Mouse (Mus musculus): ENCODE data around the gene Prok1. TPM values are rescaled to one million over a fixed set of nuclear protein-coding genes. Genes with fewer than 3 reads are reported as not detected.

The Prok1 gene
- 0.25 TPM in 1 of 2 replicates, not detected in the other for total RNA-seq (2017)

DNA sequence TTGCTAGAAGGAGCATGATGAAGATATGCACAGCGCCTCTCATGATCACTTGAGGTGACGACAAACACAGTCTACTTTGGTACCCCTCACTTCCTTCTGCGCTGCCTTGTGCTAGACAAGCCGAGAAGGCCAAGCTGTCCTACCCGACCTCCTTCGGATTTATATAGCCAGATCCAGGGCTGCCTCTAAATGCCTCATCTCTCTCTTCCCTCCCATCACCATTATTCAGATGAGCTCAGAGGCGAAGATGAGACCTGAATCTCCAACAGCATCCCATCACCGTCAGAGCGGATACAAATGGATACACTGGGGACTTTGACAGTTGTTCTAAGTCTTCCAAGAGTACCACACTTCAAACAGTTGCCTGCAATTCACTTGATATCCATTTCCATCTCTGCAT lies at the start of gene Prok1:
TSS of gene Prok1 (minus strand) at position 101 of the 400 bp plus-strand sequence.
- ATAC-seq (ENCODE audit: extremely low read depth, insufficient number of reproducible peaks, low FRiP score, poor library complexity, severe bottlenecking) = no peak

- ATAC-seq (ENCODE audit: extremely low read depth, insufficient number of reproducible peaks, low FRiP score, poor library complexity, severe bottlenecking) = no peak
These were observed 47.8 kb upstream of the Prok1 start for GRCm38 (mm10) chr3:107287346-107287745.

DNA sequence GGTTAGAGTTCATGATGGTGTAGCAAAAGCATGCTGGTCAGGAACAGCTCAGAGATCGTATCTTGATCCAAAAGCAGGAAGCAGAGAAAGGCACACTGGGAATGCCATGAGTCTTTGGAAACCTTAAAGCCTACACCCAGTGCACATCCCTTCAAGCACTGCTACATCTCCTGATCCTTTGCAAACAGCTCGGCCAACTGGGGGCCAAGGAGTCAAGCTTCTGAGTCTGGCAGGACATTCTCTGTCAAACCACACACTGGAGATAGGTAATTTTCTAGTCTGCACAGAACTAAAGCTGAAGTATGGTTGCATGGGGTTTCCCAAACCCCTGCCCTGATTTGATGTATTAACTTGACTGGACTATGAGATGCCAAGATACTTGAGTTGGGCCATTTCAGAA lies 46.6 kb upstream of the Prok1 start:
- ATAC-seq (ENCODE audit: extremely low read depth, insufficient number of reproducible peaks, low FRiP score, poor library complexity, severe bottlenecking) = no peak

GRCm38 (mm10) chr3:107278479-107279269 lies 39.2 kb upstream of the Prok1 start, which contains the start of gene Lamtor5:
Gene Lamtor5, plus strand, starts transcription at chr3:107278858.
- peak; percentile 85 for ATAC-seq (ENCODE audit: extremely low read depth, insufficient number of reproducible peaks, low FRiP score, poor library complexity, severe bottlenecking)

- ATAC-seq (ENCODE audit: extremely low read depth, insufficient number of reproducible peaks, low FRiP score, poor library complexity, severe bottlenecking) = no peak
These were observed 37.1 kb upstream of the Prok1 start for GRCm38 (mm10) chr3:107276626-107277025.

DNA sequence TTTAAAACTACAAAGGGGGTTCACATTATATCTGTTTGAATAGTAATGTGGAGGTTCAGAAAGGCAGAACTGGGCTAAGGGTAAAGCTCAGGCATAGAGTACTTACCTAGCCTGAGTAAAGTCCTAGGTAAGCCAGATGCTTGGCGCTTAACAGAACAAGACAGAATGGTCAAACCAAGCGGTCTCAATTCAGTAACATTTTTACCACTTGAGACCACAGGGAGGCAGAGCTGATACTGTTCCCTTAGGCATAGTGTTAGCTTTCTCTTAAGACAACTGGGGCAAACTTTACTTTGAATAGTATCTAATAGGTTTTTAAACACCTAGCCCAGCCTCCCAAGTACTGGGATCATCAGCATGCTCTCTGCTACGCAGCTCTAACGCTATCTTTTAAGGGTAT lies 36.5 kb upstream of the Prok1 start:
- ATAC-seq (ENCODE audit: extremely low read depth, insufficient number of reproducible peaks, low FRiP score, poor library complexity, severe bottlenecking) = no peak

DNA sequence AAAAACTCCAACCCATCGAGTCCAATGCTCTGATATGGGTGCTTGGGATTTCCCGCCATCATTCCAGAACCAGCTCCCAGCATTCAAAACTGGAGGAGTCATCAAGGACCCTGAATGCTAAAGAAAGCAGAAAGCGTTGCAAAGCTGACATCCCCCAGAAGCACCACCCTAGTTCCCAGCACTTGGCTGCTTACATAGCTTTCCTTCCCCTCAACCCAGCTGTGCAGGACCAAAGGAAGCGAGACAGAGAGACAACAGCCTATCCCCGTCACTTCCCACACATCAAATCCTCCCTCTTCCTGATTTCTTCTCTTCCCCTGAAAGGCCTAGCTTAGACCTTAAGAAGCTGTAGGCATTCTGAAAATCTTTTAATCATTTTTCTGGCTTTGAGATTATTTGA lies 35.8 kb upstream of the Prok1 start:
- ATAC-seq (ENCODE audit: extremely low read depth, insufficient number of reproducible peaks, low FRiP score, poor library complexity, severe bottlenecking) = no peak

- peak; percentile 79 for ATAC-seq (ENCODE audit: extremely low read depth, insufficient number of reproducible peaks, low FRiP score, poor library complexity, severe bottlenecking)
These were observed 34.3 kb upstream of the Prok1 start for GRCm38 (mm10) chr3:107273820-107274219.

- no peak for ATAC-seq (ENCODE audit: extremely low read depth, insufficient number of reproducible peaks, low FRiP score, poor library complexity, severe bottlenecking)
These were observed 32.9 kb upstream of the Prok1 start for GRCm38 (mm10) chr3:107272433-107272832.

- ATAC-seq (ENCODE audit: extremely low read depth, insufficient number of reproducible peaks, low FRiP score, poor library complexity, severe bottlenecking) = no peak
These were observed 27.4 kb upstream of the Prok1 start for GRCm38 (mm10) chr3:107266814-107267345.

GRCm38 (mm10) chr3:107261851-107262165 lies 22.3 kb upstream of the Prok1 start:
- ATAC-seq (ENCODE audit: extremely low read depth, insufficient number of reproducible peaks, low FRiP score, poor library complexity, severe bottlenecking) = no peak

DNA sequence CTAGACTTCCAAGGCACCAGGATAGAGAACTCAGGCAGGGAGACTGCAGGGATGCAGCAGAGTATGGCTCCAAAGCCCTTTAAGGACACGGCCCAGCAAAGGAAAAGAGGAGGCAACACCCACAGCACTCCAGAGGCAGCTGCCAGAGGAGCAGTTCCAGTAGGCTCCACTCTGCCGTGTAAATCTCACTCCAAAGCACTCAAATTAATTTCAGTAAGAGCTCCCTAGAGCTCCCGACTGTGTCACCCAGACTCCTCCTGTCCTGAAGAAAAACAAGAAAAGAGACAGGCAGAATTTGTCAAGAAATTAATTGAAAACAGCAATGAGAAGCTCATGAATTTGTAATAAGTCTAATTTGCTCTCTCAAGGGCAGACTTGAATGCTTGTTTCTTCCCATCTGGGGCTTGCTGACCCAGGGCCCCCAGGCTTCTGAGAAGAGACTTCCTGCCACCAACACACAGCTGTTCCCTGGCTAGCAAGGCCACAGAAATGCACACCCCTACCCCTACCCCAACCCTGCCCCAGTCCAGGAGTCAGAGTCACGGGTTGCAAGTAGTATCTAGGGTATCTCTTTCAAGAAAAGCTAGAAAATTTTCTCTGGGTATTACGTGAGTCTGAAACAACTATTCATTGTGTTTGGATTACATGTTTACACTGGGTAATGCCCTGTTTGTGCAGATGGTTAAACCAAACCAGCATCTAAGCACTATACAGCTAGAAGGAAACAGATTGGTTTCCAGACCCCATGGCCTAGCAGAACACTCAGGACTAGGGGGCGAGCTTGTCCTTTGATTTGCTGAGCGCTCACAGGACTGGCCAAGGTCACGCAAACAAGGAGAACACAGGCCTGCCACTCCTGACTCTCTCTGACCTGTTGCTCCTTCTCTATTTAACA lies 21.7 kb upstream of the Prok1 start:
- no peak for ATAC-seq (ENCODE audit: extremely low read depth, insufficient number of reproducible peaks, low FRiP score, poor library complexity, severe bottlenecking)

GRCm38 (mm10) chr3:107257924-107258323 lies 18.4 kb upstream of the Prok1 start:
- ATAC-seq (ENCODE audit: extremely low read depth, insufficient number of reproducible peaks, low FRiP score, poor library complexity, severe bottlenecking) = no peak

DNA sequence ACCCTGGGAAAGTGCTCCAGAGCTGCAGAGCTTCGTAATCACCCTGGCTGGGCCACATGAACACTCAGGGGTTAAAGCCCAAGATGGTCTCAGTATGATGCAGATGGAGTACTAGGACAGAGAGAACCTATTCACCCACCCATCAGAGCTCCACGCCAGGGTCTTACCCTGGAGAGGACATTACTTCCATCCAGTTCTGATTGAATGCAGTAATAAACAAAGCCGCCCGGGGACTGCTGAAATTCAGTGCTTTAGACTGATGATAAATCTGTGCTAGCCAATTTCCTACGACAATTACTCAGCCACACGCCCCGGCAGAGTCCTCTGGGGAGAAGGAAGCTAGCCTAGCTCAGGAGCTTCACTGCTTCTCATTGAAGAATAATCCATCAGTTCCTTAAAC lies 17.2 kb upstream of the Prok1 start:
- ATAC-seq (ENCODE audit: extremely low read depth, insufficient number of reproducible peaks, low FRiP score, poor library complexity, severe bottlenecking) = no peak

DNA sequence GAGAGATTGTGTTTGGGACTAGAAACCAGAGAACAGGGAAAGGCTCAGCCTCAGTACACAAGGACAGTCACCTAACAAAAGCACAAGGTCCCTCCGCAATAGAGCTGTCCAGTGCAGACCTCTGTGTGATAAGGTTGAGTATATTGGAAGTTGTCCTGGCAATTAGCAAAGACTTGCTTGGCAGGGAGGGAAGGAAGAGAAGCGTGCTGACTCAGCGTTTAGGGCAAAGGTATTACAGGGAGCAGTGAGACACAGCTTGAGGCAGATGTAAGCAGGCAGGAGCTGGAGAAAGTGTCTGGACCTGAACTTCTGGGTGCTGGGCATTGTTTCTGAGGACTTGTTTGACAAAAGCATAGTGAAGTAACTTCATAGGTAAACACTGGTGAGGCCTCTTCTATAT lies 16.5 kb upstream of the Prok1 start:
- ATAC-seq (ENCODE audit: extremely low read depth, insufficient number of reproducible peaks, low FRiP score, poor library complexity, severe bottlenecking) = no peak

DNA sequence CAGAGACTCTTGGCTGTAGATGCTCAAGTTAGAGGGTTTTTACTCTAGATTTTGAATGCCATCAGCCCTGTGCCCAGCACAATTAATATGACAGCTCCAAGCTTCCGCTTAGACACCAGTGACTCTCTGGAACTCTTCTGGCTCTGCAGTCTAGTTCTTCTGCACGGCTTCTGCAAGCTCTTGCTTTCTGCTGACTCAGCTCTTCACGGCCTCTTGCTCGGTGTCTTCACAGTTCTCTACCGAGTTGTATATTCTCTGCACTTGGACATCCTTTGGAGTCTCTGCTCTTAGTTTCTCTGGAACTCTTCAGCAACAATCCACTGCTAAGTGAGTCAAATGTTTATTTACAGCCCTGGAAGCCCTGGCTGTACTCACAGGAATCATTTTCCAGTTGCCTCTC lies 14.4 kb upstream of the Prok1 start:
- ATAC-seq (ENCODE audit: extremely low read depth, insufficient number of reproducible peaks, low FRiP score, poor library complexity, severe bottlenecking) = no peak

DNA sequence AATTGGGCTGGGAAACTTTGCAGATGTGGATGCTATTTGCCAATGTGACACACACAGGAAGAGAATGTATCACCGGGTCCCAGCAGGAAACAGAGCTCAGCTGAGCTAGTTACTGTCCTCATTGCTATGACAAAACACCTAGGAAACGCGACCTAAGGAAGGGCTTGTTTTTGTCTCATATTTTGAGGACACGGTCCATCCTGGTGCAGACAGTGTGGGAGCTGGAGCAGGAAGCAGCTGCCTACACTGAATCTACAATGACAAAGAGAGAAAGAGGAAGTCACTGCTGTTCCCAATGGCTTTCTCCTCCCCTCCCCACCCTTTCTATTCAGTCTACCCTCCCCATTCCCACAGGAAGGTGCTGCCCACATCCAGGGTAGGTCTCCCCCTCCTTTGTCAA lies 12.5 kb upstream of the Prok1 start:
- no peak for ATAC-seq (ENCODE audit: extremely low read depth, insufficient number of reproducible peaks, low FRiP score, poor library complexity, severe bottlenecking)

- ATAC-seq (ENCODE audit: extremely low read depth, insufficient number of reproducible peaks, low FRiP score, poor library complexity, severe bottlenecking) = no peak
These were observed 10.8 kb upstream of the Prok1 start for GRCm38 (mm10) chr3:107250320-107250719.

GRCm38 (mm10) chr3:107249042-107249441 lies 9.5 kb upstream of the Prok1 start:
- no peak for ATAC-seq (ENCODE audit: extremely low read depth, insufficient number of reproducible peaks, low FRiP score, poor library complexity, severe bottlenecking)

DNA sequence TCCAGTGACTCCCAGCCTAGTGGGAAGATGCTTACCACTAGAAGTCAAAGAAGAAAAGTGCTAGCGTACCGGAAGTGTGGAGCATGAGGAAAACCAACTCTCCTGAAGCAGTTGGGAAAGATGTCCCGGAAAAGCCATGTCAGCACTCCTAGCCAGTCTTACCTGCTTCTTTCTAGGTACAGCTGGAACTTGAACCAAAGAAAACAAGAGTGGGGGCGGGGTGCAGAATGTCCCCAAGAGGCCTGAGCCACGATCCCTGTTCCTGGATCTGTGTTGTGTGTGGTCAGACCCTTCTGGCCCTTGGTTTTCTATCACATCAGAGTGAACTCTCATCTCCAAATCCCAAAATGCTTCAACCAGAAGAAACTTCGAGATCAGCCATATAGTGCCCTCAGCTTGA lies 7.4 kb upstream of the Prok1 start:
- ATAC-seq (ENCODE audit: extremely low read depth, insufficient number of reproducible peaks, low FRiP score, poor library complexity, severe bottlenecking) = no peak
